Mouse (Mus musculus): ENCODE data around the gene Wdfy1.

The Wdfy1 gene

GRCm38 (mm10) chr1:79710678-79711077 is 65.3 kb downstream of the Wdfy1 start:
- Histone ChIP-seq H3K36me3 (ENCODE audit: control insufficient read depth, insufficient read depth, low read length, poor library complexity, severe bottlenecking) (no peaks in the 10 kb centered on the region; the same call in none of the 2 replicates), H3K27me3 (ENCODE audit: control insufficient read depth, insufficient read depth, low read length, poor library complexity, severe bottlenecking) (no peaks in the 10 kb centered on the region)
- no peak for DNase-seq (ENCODE audit: low read depth, low spot score)

- DNase-seq (ENCODE audit: low read depth, low spot score): no peak
- H3K36me3 ChIP-seq (ENCODE audit: control insufficient read depth, insufficient read depth, low read length, poor library complexity, severe bottlenecking): no peaks in the 10 kb centered on the region; the same call in none of the 2 replicates
Observed at GRCm38 (mm10) chr1:79710216-79710615, 65.7 kb downstream of the Wdfy1 start.

GRCm38 (mm10) chr1:79707383-79707782 is 68.6 kb downstream of the Wdfy1 start:
- no peaks in the 10 kb centered on the region for H3K27me3 ChIP-seq (ENCODE audit: control insufficient read depth, insufficient read depth, low read length, poor library complexity, severe bottlenecking)
- H3K36me3 ChIP-seq (ENCODE audit: control insufficient read depth, insufficient read depth, low read length, poor library complexity, severe bottlenecking): no peaks in the 10 kb centered on the region; the same call in 1 of the 2 replicates
- DNase-seq (ENCODE audit: low read depth, low spot score): no peak

More at GRCm38 (mm10) chr1:79710216-79710615, 65.7 kb downstream of the Wdfy1 start:
- H3K27me3 ChIP-seq (ENCODE audit: control insufficient read depth, insufficient read depth, low read length, poor library complexity, severe bottlenecking): no peaks in the 10 kb centered on the region

- Histone ChIP-seq H3K36me3 (ENCODE audit: control insufficient read depth, insufficient read depth, low read length, poor library complexity, severe bottlenecking) (no peaks in the 10 kb centered on the region; the same call in 1 of the 2 replicates), H3K27me3 (ENCODE audit: control insufficient read depth, insufficient read depth, low read length, poor library complexity, severe bottlenecking) (no peaks in the 10 kb centered on the region)
- DNase-seq (ENCODE audit: low read depth, low spot score): no peak
Observed at GRCm38 (mm10) chr1:79706707-79707106, 69.2 kb downstream of the Wdfy1 start.

GRCm38 (mm10) chr1:79704672-79705071 is 71.3 kb downstream of the Wdfy1 start:
- no peak for DNase-seq (ENCODE audit: low read depth, low spot score)
- Histone ChIP-seq H3K27me3 (ENCODE audit: control insufficient read depth, insufficient read depth, low read length, poor library complexity, severe bottlenecking) (no peaks in the 10 kb centered on the region), H3K36me3 (ENCODE audit: control insufficient read depth, insufficient read depth, low read length, poor library complexity, severe bottlenecking) (no peaks in the 10 kb centered on the region; the same call in 1 of the 2 replicates)

GRCm38 (mm10) chr1:79703520-79703919 is 72.4 kb downstream of the Wdfy1 start:
- peak; percentile 62 for DNase-seq (ENCODE audit: low read depth, low spot score)

GRCm38 (mm10) chr1:79698506-79698905 is 77.4 kb downstream of the Wdfy1 start:
- DNase-seq (ENCODE audit: low read depth, low spot score): no peak
- H3K36me3 ChIP-seq (ENCODE audit: control insufficient read depth, insufficient read depth, low read length, poor library complexity, severe bottlenecking): no peaks in the 10 kb centered on the region
- H3K27me3 ChIP-seq (ENCODE audit: control insufficient read depth, insufficient read depth, low read length, poor library complexity, severe bottlenecking): no peaks in the 10 kb centered on the region

More at GRCm38 (mm10) chr1:79703520-79703919, 72.4 kb downstream of the Wdfy1 start:
- Histone ChIP-seq H3K36me3 (ENCODE audit: control insufficient read depth, insufficient read depth, low read length, poor library complexity, severe bottlenecking) (no peaks in the 10 kb centered on the region; the same call in 1 of the 2 replicates), H3K27me3 (ENCODE audit: control insufficient read depth, insufficient read depth, low read length, poor library complexity, severe bottlenecking) (no peaks in the 10 kb centered on the region)

- DNase-seq (ENCODE audit: low read depth, low spot score): no peak
- no peaks in the 10 kb centered on the region for H3K36me3 ChIP-seq (ENCODE audit: control insufficient read depth, insufficient read depth, low read length, poor library complexity, severe bottlenecking)
Observed at GRCm38 (mm10) chr1:79697382-79697781, 78.6 kb downstream of the Wdfy1 start.

GRCm38 (mm10) chr1:79696933-79697332 is 79.0 kb downstream of the Wdfy1 start:
- no peak for DNase-seq (ENCODE audit: low read depth, low spot score)
- Histone ChIP-seq H3K27me3 (ENCODE audit: control insufficient read depth, insufficient read depth, low read length, poor library complexity, severe bottlenecking) (no peaks in the 10 kb centered on the region), H3K36me3 (ENCODE audit: control insufficient read depth, insufficient read depth, low read length, poor library complexity, severe bottlenecking) (no peaks in the 10 kb centered on the region)

More at GRCm38 (mm10) chr1:79697382-79697781, 78.6 kb downstream of the Wdfy1 start:
- no peaks in the 10 kb centered on the region for H3K27me3 ChIP-seq (ENCODE audit: control insufficient read depth, insufficient read depth, low read length, poor library complexity, severe bottlenecking)

GRCm38 (mm10) chr1:79692482-79692881 is 83.5 kb downstream of the Wdfy1 start:
- DNase-seq (ENCODE audit: low read depth, low spot score): no peak
- H3K36me3 ChIP-seq (ENCODE audit: control insufficient read depth, insufficient read depth, low read length, poor library complexity, severe bottlenecking): no peaks in the 10 kb centered on the region
- no peaks in the 10 kb centered on the region for H3K27me3 ChIP-seq (ENCODE audit: control insufficient read depth, insufficient read depth, low read length, poor library complexity, severe bottlenecking)

GRCm38 (mm10) chr1:79687254-79687653 is 88.7 kb downstream of the Wdfy1 start:
- no peak for DNase-seq (ENCODE audit: low read depth, low spot score)
- H3K36me3 ChIP-seq (ENCODE audit: control insufficient read depth, insufficient read depth, low read length, poor library complexity, severe bottlenecking): no peaks in the 10 kb centered on the region
- no peaks in the 10 kb centered on the region for H3K27me3 ChIP-seq (ENCODE audit: control insufficient read depth, insufficient read depth, low read length, poor library complexity, severe bottlenecking)

- DNase-seq (ENCODE audit: low read depth, low spot score): peak; percentile 18
Observed at GRCm38 (mm10) chr1:79684027-79684426, 91.9 kb downstream of the Wdfy1 start.

GRCm38 (mm10) chr1:79682936-79683335 is 93.0 kb downstream of the Wdfy1 start:
- DNase-seq (ENCODE audit: low read depth, low spot score): peak; percentile 57
- Histone ChIP-seq H3K27me3 (ENCODE audit: control insufficient read depth, insufficient read depth, low read length, poor library complexity, severe bottlenecking) (no peaks in the 10 kb centered on the region), H3K36me3 (ENCODE audit: control insufficient read depth, insufficient read depth, low read length, poor library complexity, severe bottlenecking) (no peaks in the 10 kb centered on the region)

More at GRCm38 (mm10) chr1:79684027-79684426, 91.9 kb downstream of the Wdfy1 start:
- Histone ChIP-seq H3K27me3 (ENCODE audit: control insufficient read depth, insufficient read depth, low read length, poor library complexity, severe bottlenecking) (no peaks in the 10 kb centered on the region), H3K36me3 (ENCODE audit: control insufficient read depth, insufficient read depth, low read length, poor library complexity, severe bottlenecking) (no peaks in the 10 kb centered on the region)

GRCm38 (mm10) chr1:79680777-79681176 is 95.2 kb downstream of the Wdfy1 start:
- no peaks in the 10 kb centered on the region for H3K36me3 ChIP-seq (ENCODE audit: control insufficient read depth, insufficient read depth, low read length, poor library complexity, severe bottlenecking)
- no peaks in the 10 kb centered on the region for H3K27me3 ChIP-seq (ENCODE audit: control insufficient read depth, insufficient read depth, low read length, poor library complexity, severe bottlenecking)
- DNase-seq (ENCODE audit: low read depth, low spot score): no peak

GRCm38 (mm10) chr1:79678117-79678684 is 97.7 kb downstream of the Wdfy1 start:
- no peak for DNase-seq (ENCODE audit: low read depth, low spot score)
- Histone ChIP-seq H3K27me3 (ENCODE audit: control insufficient read depth, insufficient read depth, low read length, poor library complexity, severe bottlenecking) (no peaks in the 10 kb centered on the region), H3K36me3 (ENCODE audit: control insufficient read depth, insufficient read depth, low read length, poor library complexity, severe bottlenecking) (no peaks in the 10 kb centered on the region)

GRCm38 (mm10) chr1:79675716-79676115 is 100.2 kb downstream of the Wdfy1 start:
- no peak for DNase-seq (ENCODE audit: low read depth, low spot score)
- Histone ChIP-seq H3K36me3 (ENCODE audit: control insufficient read depth, insufficient read depth, low read length, poor library complexity, severe bottlenecking) (no peaks in the 10 kb centered on the region), H3K27me3 (ENCODE audit: control insufficient read depth, insufficient read depth, low read length, poor library complexity, severe bottlenecking) (no peaks in the 10 kb centered on the region)

Measured in splenic B cell, adult 2 months (primary cell).